Mouse (Mus musculus) lung, adult 2 months (tissue): Measurements from ENCODE around the gene Ccl6.

Experiments
- CTCF ChIP-seq: fragments of 200-500 bp; IDR thresholded peaks from 2 replicates; pipeline ENCODE4 v1.5.1; 2011; ENCODE audit warnings: mild to moderate bottlenecking, low read length, control low read depth; ENCODE audit not compliant: insufficient read depth
- POLR2A ChIP-seq: fragments of 200-500 bp; IDR thresholded peaks from 2 replicates; pipeline ENCODE4 v1.6.1; 2011; ENCODE audit warnings: low read depth, mild to moderate bottlenecking, control low read depth, low read length, borderline replicate concordance; ENCODE audit errors: extremely low read depth

GRCm38 (mm10) chr11:83582626-83583449, 10.0 kb downstream of the Ccl6 start:
- TF ChIP-seq CTCF (no peak), POLR2A (no peak)
